Mouse (Mus musculus) erythroblast, embryonic 14.5 days (primary cell): Measurements from ENCODE around the gene Gnmt.

ENCODE experiments used
- GATA1 ChIP-seq: IDR thresholded peaks from 2 replicates; pipeline ENCODE4 v1.6.1; 2012; ENCODE audit warnings: low read length, inconsistent platforms, mixed read lengths
- TAL1 ChIP-seq: IDR thresholded peaks from 3 replicates; pipeline ENCODE4 v1.6.1; 2012; ENCODE audit warnings: low read length, inconsistent platforms, mixed read lengths

GRCm38 (mm10) chr17:46685913-46686312 is 43.1 kb downstream of the Gnmt start:
- TF ChIP-seq GATA1 (no peak), TAL1 (no peak)
